Comparison of ENCODE assay signal across 24 mouse cellular contexts in the genomic region with DNA sequence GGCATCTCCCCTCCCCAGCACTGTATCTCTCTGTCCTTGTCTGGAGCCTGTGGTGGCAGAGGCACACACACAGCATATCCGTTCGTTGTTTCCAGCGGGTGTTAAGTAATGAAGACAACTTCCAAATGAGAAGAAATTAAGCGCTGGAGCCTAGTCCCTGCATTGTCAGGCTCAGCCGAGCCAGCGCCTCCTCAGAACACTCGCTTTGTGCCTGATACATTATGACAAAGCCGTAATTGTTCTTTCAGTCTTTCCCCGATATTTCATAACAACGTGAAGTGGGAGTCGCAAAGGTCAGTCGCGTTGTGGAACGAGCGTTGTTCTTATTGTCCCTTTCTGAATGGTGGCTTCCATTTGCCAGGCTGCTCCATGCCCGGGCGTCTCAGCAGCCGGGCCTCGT. TPM values are rescaled to one million over a fixed set of nuclear protein-coding genes. Genes with fewer than 3 reads are reported as not detected.
A peak's percentile ranks its signal among the peaks of the same experiment; 100 is the strongest.
DNase-seq lines count a peak whose midpoint lies in the region; ATAC-seq lines count a peak whose summit lies in the region.
"Had no signal": no experiment of that assay in that cellular context is flagged by ENCODE, and none has a peak within 500 bp of the region (broad histone marks: within the 10 kb centered on the region; RNA-seq: fewer than 3 reads in every experiment).

No protein-coding gene starts in this region.

- no peaks in the 10 kb centered on the region for H3K27me3 ChIP-seq in forebrain, embryonic 11.5 days (ENCODE audit: control insufficient read depth, insufficient read depth, low read length)
- H3K27me3 ChIP-seq in forebrain, embryonic 13.5 days, result no peaks in the 10 kb centered on the region
- no peaks in the 10 kb centered on the region for H3K27me3 ChIP-seq in forebrain, embryonic 15.5 days
- H3K27me3 ChIP-seq: intestine, embryonic 15.5 days had no signal

- no peak overlapping the region for H3K4me3 ChIP-seq in forebrain, embryonic 11.5 days (ENCODE audit: low read depth, low read length)
- H3K4me3 ChIP-seq in forebrain, embryonic 13.5 days, result no peak overlapping the region
- H3K4me3 ChIP-seq in forebrain, embryonic 15.5 days, result no peak overlapping the region
- H3K4me3 ChIP-seq: intestine, embryonic 15.5 days; left cerebral cortex, adult 2 months had no signal

- no peak overlapping the region for H3K9ac ChIP-seq in forebrain, embryonic 11.5 days (ENCODE audit: low read length)
- no peak overlapping the region for H3K9ac ChIP-seq in forebrain, embryonic 13.5 days
- no peak overlapping the region for H3K9ac ChIP-seq in forebrain, embryonic 15.5 days (replicated peaks)
- H3K9ac ChIP-seq: hindbrain, embryonic 14.5 days; intestine, embryonic 15.5 days had no signal

- no peaks in the 10 kb centered on the region for H3K36me3 ChIP-seq in forebrain, embryonic 11.5 days (ENCODE audit: control insufficient read depth, insufficient read depth, low read length)
- H3K36me3 ChIP-seq in forebrain, embryonic 13.5 days (ENCODE audit: poor library complexity, severe bottlenecking), result no peaks in the 10 kb centered on the region
- H3K36me3 ChIP-seq in forebrain, embryonic 15.5 days, result no peaks in the 10 kb centered on the region
- H3K36me3 ChIP-seq: intestine, embryonic 15.5 days had no signal

- H3K4me2 ChIP-seq in forebrain, embryonic 11.5 days (ENCODE audit: low read depth, low read length, severe bottlenecking), result no peak overlapping the region
- no peak overlapping the region for H3K4me2 ChIP-seq in forebrain, embryonic 13.5 days
- no peak overlapping the region for H3K4me2 ChIP-seq in forebrain, embryonic 15.5 days (replicated peaks)
- H3K4me2 ChIP-seq: heart, embryonic 11.5 days; hindbrain, embryonic 14.5 days; intestine, embryonic 15.5 days had no signal

- DNase-seq in forebrain, embryonic 11.5 days (ENCODE audit: low spot score), result peak; percentile 51
- peak; percentile 22 to 60 for DNase-seq in layer of hippocampus, adult 18-20 months (ENCODE audit: low spot score in 2 of 2)
- DNase-seq in layer of hippocampus, postnatal 14 days (ENCODE audit: low spot score in 2 of 2), result no peak
- DNase-seq in Muller cell, postnatal 12 days (ENCODE audit: inconsistent ontology term), result peak; percentile 32
- DNase-seq in urinary bladder, postnatal 10 days (ENCODE audit: low spot score), result no peak
- DNase-seq: cerebellum, postnatal 36 days; heart, postnatal 10 days; kidney, adult 9 months; kidney, postnatal 25 days; left cerebral cortex, postnatal 4 days; liver; spleen, adult 18-20 months; thymus, adult 18-20 months; thymus, postnatal 4 days had no signal

- peaks cover 7% of the 10 kb centered on the region; the same call in 1 of the 2 replicates for H3K4me1 ChIP-seq in forebrain, embryonic 11.5 days (replicated peaks; ENCODE audit: control insufficient read depth, insufficient read depth, low read length)
- H3K4me1 ChIP-seq in forebrain, embryonic 13.5 days, result peaks cover 44% of the 10 kb centered on the region
- H3K4me1 ChIP-seq in forebrain, embryonic 15.5 days, result peaks cover 32% of the 10 kb centered on the region
- H3K4me1 ChIP-seq: intestine, embryonic 15.5 days had no signal

- no peak for ATAC-seq in forebrain, embryonic 11.5 days (replicated peaks; ENCODE audit: low FRiP score)
- no peak for ATAC-seq in forebrain, embryonic 13.5 days
- no peak for ATAC-seq in forebrain, embryonic 15.5 days (replicated peaks)
- no peak for ATAC-seq in CD4-positive, CD25-positive, alpha-beta regulatory T cell, adult 4 months
- ATAC-seq: intestine, embryonic 15.5 days; lung, postnatal 0 days; midbrain, embryonic 16.5 days had no signal

- H3K27ac ChIP-seq in forebrain, embryonic 11.5 days (ENCODE audit: low read depth, low read length), result no peak overlapping the region
- H3K27ac ChIP-seq in forebrain, embryonic 13.5 days, result no peak overlapping the region
- H3K27ac ChIP-seq in forebrain, embryonic 15.5 days (replicated peaks), result 0 out of 2 replicates have a peak overlapping the region, but pooled peaks have one; percentile 19
- H3K27ac ChIP-seq: hindbrain, embryonic 14.5 days; intestine, embryonic 15.5 days; left cerebral cortex, adult 2 months had no signal

- no peaks in the 10 kb centered on the region for H3K9me3 ChIP-seq in forebrain, embryonic 11.5 days (ENCODE audit: control insufficient read depth, low read length)
- H3K9me3 ChIP-seq in forebrain, embryonic 13.5 days (replicated peaks), result no peaks in the 10 kb centered on the region
- no peaks in the 10 kb centered on the region for H3K9me3 ChIP-seq in forebrain, embryonic 15.5 days
- H3K9me3 ChIP-seq: intestine, embryonic 15.5 days had no signal

- WGBS in forebrain, embryonic 11.5 days, result 61% methylated on average over 19 of the region's 19 CpGs
- WGBS in forebrain, embryonic 13.5 days, result 38% methylated on average over 19 of the region's 19 CpGs
- WGBS in forebrain, embryonic 15.5 days, result 35% methylated on average over 19 of the region's 19 CpGs

RNA-seq across cellular contexts. Expression of a gene that starts 13.7 kb away (rescaled TPM):
- 19.8 and 19.9 TPM in 2 replicates for polyA plus RNA-seq in forebrain, embryonic 11.5 days (2014; fragmentation: Nextera tagmentation; extraction: Ambion mirVana)
- 23.0 and 29.4 TPM in 2 replicates for polyA plus RNA-seq in forebrain, embryonic 13.5 days (2015; fragmentation: Nextera tagmentation; extraction: Ambion mirVana)
- total RNA-seq in layer of hippocampus, adult 18-20 months (2021), result 10 to 100 TPM; 22.9 to 23.8 TPM
- 10 to 100 TPM; 46.2 to 48.5 TPM for total RNA-seq in layer of hippocampus, postnatal 14 days (2021)
- polyA plus RNA-seq in forebrain, embryonic 15.5 days (2015; fragmentation: Nextera tagmentation; extraction: Ambion mirVana), result 40.5 and 42.3 TPM in 2 replicates
- polyA plus RNA-seq in CD4-positive, CD25-positive, alpha-beta regulatory T cell, adult 4 months (2017; shearing (Covaris generic)), result not detected
- total RNA-seq: megakaryocyte progenitor cell, adult 5-6 weeks had no signal

Comparison
In these comparisons a context has a peak if more than half of its experiments do, and no peak if none do; other contexts are left out.
1. DNase-seq: peak in forebrain, embryonic 11.5 days (single experiment), layer of hippocampus, adult 18-20 months (2 of 2) and Muller cell, postnatal 12 days (single experiment); none in layer of hippocampus, postnatal 14 days (0 of 2) and urinary bladder, postnatal 10 days (single experiment).
2. RNA of a gene that starts 13.7 kb away (polyA plus RNA-seq): 40.5 to 42.3 TPM in forebrain, embryonic 15.5 days, 23.0 to 29.4 TPM in forebrain, embryonic 13.5 days and 19.8 to 19.9 TPM in forebrain, embryonic 11.5 days; not detected in CD4-positive, CD25-positive, alpha-beta regulatory T cell, adult 4 months; every median in the first group is over 10 times any median in the second.